In genomic region chr1:129180174-129180759, GRCm38 (mm10) we compare ENCODE assay signal across 30 mouse cellular contexts.
DNase-seq lines count a peak whose midpoint lies in the region; ATAC-seq lines count a peak whose summit lies in the region.
"Had no signal": no experiment of that assay in that cellular context is flagged by ENCODE, and none has a peak within 500 bp of the region (broad histone marks: within the 10 kb centered on the region; RNA-seq: fewer than 3 reads in every experiment).

No protein-coding gene starts in this region.

- H3K27ac ChIP-seq in forebrain, embryonic 16.5 days (ENCODE audit: low read length): no peak overlapping the region
- H3K27ac ChIP-seq: embryonic facial prominence, embryonic 13.5 days; heart, adult 2 months; hindbrain, embryonic 13.5 days; kidney, embryonic 15.5 days; limb, embryonic 13.5 days; liver, embryonic 13.5 days; midbrain, embryonic 12.5 days; neural tube, embryonic 15.5 days; stomach, embryonic 15.5 days had no signal

- H3K27me3 ChIP-seq in forebrain, embryonic 16.5 days (replicated peaks; ENCODE audit: control insufficient read depth, insufficient read depth, low read length): no peaks in the 10 kb centered on the region
- H3K27me3 ChIP-seq: embryonic facial prominence, embryonic 13.5 days; hindbrain, embryonic 13.5 days; kidney, embryonic 15.5 days; limb, embryonic 13.5 days; liver, embryonic 13.5 days; midbrain, embryonic 12.5 days; neural tube, embryonic 15.5 days; stomach, embryonic 15.5 days had no signal

- peak; percentile 4 for DNase-seq in layer of hippocampus, adult 11-12 months (ENCODE audit: low spot score)
- no peak for DNase-seq in layer of hippocampus, adult 8-10 months (ENCODE audit: low spot score in 2 of 2)
- peak; percentile 33 for DNase-seq in right cerebral cortex, adult 18-20 months
- no peak for DNase-seq in right cerebral cortex, postnatal 25 days
- DNase-seq in telencephalon, adult 2 months (ENCODE audit: low read depth, low spot score): peak; percentile 85
- DNase-seq in heart, postnatal 25 days (ENCODE audit: low spot score): no peak
- DNase-seq: adrenal gland, adult 8-10 months; cerebellum, adult 8-10 months; cerebellum, postnatal 36 days; embryo, embryonic 11 days; gastrocnemius, postnatal 36 days; heart, adult 2 months; heart, postnatal 36 days; kidney, adult 11 months; kidney, postnatal 4 days; liver, embryonic 13.5 days; lung, adult 2 months; lung, postnatal 14 days; thymus, adult 18-20 months; thymus, postnatal 36 days had no signal

- no peaks in the 10 kb centered on the region for H3K4me1 ChIP-seq in forebrain, embryonic 16.5 days (replicated peaks; ENCODE audit: control insufficient read depth, insufficient read depth, low read length)
- H3K4me1 ChIP-seq: embryonic facial prominence, embryonic 13.5 days; hindbrain, embryonic 13.5 days; kidney, embryonic 15.5 days; limb, embryonic 13.5 days; liver, embryonic 13.5 days; midbrain, embryonic 12.5 days; neural tube, embryonic 15.5 days; stomach, embryonic 15.5 days had no signal

- H3K9me3 ChIP-seq in forebrain, embryonic 16.5 days (ENCODE audit: control insufficient read depth, low read length): no peaks in the 10 kb centered on the region
- H3K9me3 ChIP-seq: embryonic facial prominence, embryonic 13.5 days; hindbrain, embryonic 13.5 days; kidney, embryonic 15.5 days; limb, embryonic 13.5 days; liver, embryonic 13.5 days; midbrain, embryonic 12.5 days; neural tube, embryonic 15.5 days; stomach, embryonic 15.5 days had no signal

- no peak overlapping the region for H3K4me2 ChIP-seq in forebrain, embryonic 16.5 days (ENCODE audit: low read length)
- H3K4me2 ChIP-seq: embryonic facial prominence, embryonic 13.5 days; hindbrain, embryonic 13.5 days; kidney, embryonic 15.5 days; limb, embryonic 13.5 days; liver, embryonic 13.5 days; midbrain, embryonic 12.5 days; neural tube, embryonic 15.5 days; stomach, embryonic 15.5 days had no signal

- H3K4me3 ChIP-seq in forebrain, embryonic 16.5 days (replicated peaks; ENCODE audit: low read length): no peak overlapping the region
- H3K4me3 ChIP-seq: embryonic facial prominence, embryonic 13.5 days; erythroblast, embryonic 14.5 days; heart, adult 2 months; hindbrain, embryonic 13.5 days; kidney, embryonic 15.5 days; limb, embryonic 13.5 days; liver, embryonic 13.5 days; midbrain, embryonic 12.5 days; neural tube, embryonic 15.5 days; stomach, embryonic 15.5 days had no signal

- WGBS in forebrain, embryonic 16.5 days: 72% methylated on average over 3 of the region's 3 CpGs

- intact Hi-C loops in heart, postnatal 25 days (cut with DNase I): no loop called here

- ATAC-seq in forebrain, embryonic 16.5 days: peak; percentile 89
- ATAC-seq: activated CD4-positive, CD25-positive, alpha-beta regulatory T cell, adult 4 months had no signal

- no peaks in the 10 kb centered on the region for H3K36me3 ChIP-seq in forebrain, embryonic 16.5 days (ENCODE audit: control insufficient read depth, insufficient read depth)
- H3K36me3 ChIP-seq: embryonic facial prominence, embryonic 13.5 days; hindbrain, embryonic 13.5 days; kidney, embryonic 15.5 days; limb, embryonic 13.5 days; liver, embryonic 13.5 days; midbrain, embryonic 12.5 days; neural tube, embryonic 15.5 days; stomach, embryonic 15.5 days had no signal

- no peak overlapping the region for H3K9ac ChIP-seq in forebrain, embryonic 16.5 days (replicated peaks; ENCODE audit: low read depth, low read length)
- H3K9ac ChIP-seq: embryonic facial prominence, embryonic 13.5 days; hindbrain, embryonic 13.5 days; kidney, embryonic 15.5 days; limb, embryonic 13.5 days; liver, embryonic 13.5 days; midbrain, embryonic 12.5 days; neural tube, embryonic 15.5 days; stomach, embryonic 15.5 days had no signal

Comparison
In these comparisons a context has a peak if more than half of its experiments do, and no peak if none do; other contexts are left out.
1. DNase-seq: peak in layer of hippocampus, adult 11-12 months (single experiment), right cerebral cortex, adult 18-20 months (single experiment) and telencephalon, adult 2 months (single experiment); none in layer of hippocampus, adult 8-10 months (0 of 2), right cerebral cortex, postnatal 25 days (single experiment) and heart, postnatal 25 days (single experiment).